Mouse (Mus musculus) E14TG2a.4 (cell line): ENCODE results near the gene Celf5.

Source experiments
- CTCF ChIP-seq: conservative IDR thresholded peaks from 2 replicates; pipeline ENCODE4 v1.5.1; 2014; ENCODE audit warnings: low read length
- NANOG ChIP-seq: IDR thresholded peaks from 2 replicates; pipeline ENCODE4 v1.6.1; 2014; ENCODE audit warnings: borderline replicate concordance, low read length, mixed read lengths
- POU5F1 ChIP-seq: IDR thresholded peaks from 2 replicates; pipeline ENCODE4 v1.6.1; 2014; ENCODE audit warnings: low read length, borderline replicate concordance

- no peak for TF ChIP-seq CTCF
- TF ChIP-seq POU5F1: no peak
- TF ChIP-seq NANOG: no peak
Measured at GRCm38 (mm10) chr10:81435436-81435835, 47.1 kb downstream of the Celf5 start.
